Mouse (Mus musculus) spleen, adult 18-20 months (tissue): ENCODE data around the gene Smu1.

Experiments used
- DNase-seq, 2 experiments: peaks; one replicate each; pipeline ENCODE4 v3.0.0; 2022; ENCODE audit warnings: mixed read lengths in 2 of 2

Gene Smu1

GRCm38 (mm10) chr4:40757157-40757779 is 455 bp downstream of the Smu1 start:
- DNase-seq, result no peak

GRCm38 (mm10) chr4:40735351-40735750 is 22.4 kb downstream of the Smu1 start:
- no peak for DNase-seq

- DNase-seq, result no peak
Measured at GRCm38 (mm10) chr4:40731262-40731661, 26.5 kb downstream of the Smu1 start.

- DNase-seq, result no peak
Measured at GRCm38 (mm10) chr4:40727247-40727646, 30.5 kb downstream of the Smu1 start.

- no peak for DNase-seq
Measured at GRCm38 (mm10) chr4:40725554-40725953, 32.2 kb downstream of the Smu1 start.

GRCm38 (mm10) chr4:40725141-40725540 is 32.6 kb downstream of the Smu1 start:
- no peak for DNase-seq

GRCm38 (mm10) chr4:40722687-40723460 is 34.8 kb downstream of the Smu1 start:
- peak; percentile 65 to 66 for DNase-seq

GRCm38 (mm10) chr4:40722011-40722666 is 35.6 kb downstream of the Smu1 start, which contains the start of gene Dnaja1:
Dnaja1 (plus strand) TSS chr4:40722150.
- peak; percentile 96 to 99 for DNase-seq

- no peak for DNase-seq
Measured at GRCm38 (mm10) chr4:40720910-40721309, 36.8 kb downstream of the Smu1 start.

- no peak for DNase-seq
Measured at GRCm38 (mm10) chr4:40717141-40717540, 40.6 kb downstream of the Smu1 start.

- no peak for DNase-seq
Measured at GRCm38 (mm10) chr4:40703710-40704275, 53.9 kb downstream of the Smu1 start.

- peak; percentile 90 to 92 for DNase-seq
Measured at GRCm38 (mm10) chr4:40702797-40703709, 54.7 kb downstream of the Smu1 start, which contains the start of gene Aptx. Aptx (minus strand) TSS chr4:40703194.

- no peak for DNase-seq
Measured at GRCm38 (mm10) chr4:40701796-40702195, 55.9 kb downstream of the Smu1 start.

GRCm38 (mm10) chr4:40700216-40700615 is 57.5 kb downstream of the Smu1 start:
- no peak for DNase-seq

- no peak for DNase-seq
Measured at GRCm38 (mm10) chr4:40697059-40697458, 60.7 kb downstream of the Smu1 start.

GRCm38 (mm10) chr4:40691100-40691499 is 66.6 kb downstream of the Smu1 start:
- DNase-seq, result no peak
